Mouse (Mus musculus) kidney, postnatal 0 days (tissue): ENCODE results near the gene Robo3. TPM values are rescaled to one million over a fixed set of nuclear protein-coding genes. Genes with fewer than 3 reads are reported as not detected.

Source experiments
- ATAC-seq: fragments of 200-750 bp; cut with Nextera tagmentation; replicated peaks from 2 replicates; pipeline ENCODE4 v1.8.0; 2017; ENCODE audit warnings: low read depth, moderate number of reproducible peaks, moderate TSS enrichment, moderate library complexity; ENCODE audit not compliant: low FRiP score
- DNase-seq: peaks from one replicate; pipeline ENCODE4 v3.0.0-alpha.2; 2016; ENCODE audit warnings: low spot score
- H3K27ac ChIP-seq: fragments of 300-500 bp; sonication (generic); 2 replicates; pipeline ENCODE4 v1.5.1; 2014; ENCODE audit warnings: mild to moderate bottlenecking
- H3K27me3 ChIP-seq: fragments of 300-500 bp; sonication (generic); 2 replicates; pipeline ENCODE4 v1.6.1; 2014; ENCODE audit warnings: low read length, mixed read lengths; ENCODE audit not compliant: insufficient read depth
- H3K36me3 ChIP-seq: fragments of 300-500 bp; sonication (generic); 2 replicates; pipeline ENCODE4 v1.6.1; 2014; ENCODE audit warnings: low read length, mixed read lengths; ENCODE audit not compliant: insufficient read depth
- H3K4me1 ChIP-seq: fragments of 300-500 bp; sonication (generic); replicated peaks from 2 replicates; pipeline ENCODE4 v1.6.1; 2014; ENCODE audit warnings: antibody characterized with exemption, low read length, mixed read lengths; ENCODE audit not compliant: insufficient read depth
- H3K4me2 ChIP-seq: fragments of 300-500 bp; sonication (generic); 2 replicates; pipeline ENCODE4 v1.6.1; 2014; ENCODE audit warnings: mild to moderate bottlenecking, low read length, moderate library complexity, mixed read lengths
- H3K4me3 ChIP-seq: fragments of 300-500 bp; sonication (generic); replicated peaks from 2 replicates; pipeline ENCODE4 v1.5.1; 2014; ENCODE audit warnings: low read depth, low read length
- H3K9ac ChIP-seq: fragments of 300-500 bp; sonication (generic); 2 replicates; pipeline ENCODE4 v1.6.1; 2014; ENCODE audit warnings: low read depth, low read length
- H3K9me3 ChIP-seq: fragments of 300-500 bp; sonication (generic); replicated peaks from 2 replicates; pipeline ENCODE4 v1.6.1; 2016; ENCODE audit warnings: low read length, inconsistent platforms, mixed read lengths
- CTCF ChIP-seq: IDR thresholded peaks from 2 replicates; pipeline ENCODE4 v1.5.1; 2016; ENCODE audit warnings: antibody characterized with exemption, low read depth, mild to moderate bottlenecking, moderate library complexity
- WGBS: fragments of 180-500 bp; shearing (Covaris S2); extraction: QIAGEN DNeasy Blood & Tissue Kit; methylation state at CpG from one replicate; pipeline ENCODE4 v1.1.7; 2014; 5-methylcytosine and 5-hydroxymethylcytosine counted together
- polyA plus RNA-seq: library from polyadenylated mRNA; unstranded; fragments of >200 nt; fragmentation: Nextera tagmentation; extraction: Ambion mirVana; gene quantifications from 2 replicates; pipeline ENCODE4 v1.2.1, GENCODE M21; 2015

Gene Robo3
- polyA plus RNA-seq, 1 experiment from 2014 or later = 0.25 TPM

DNA sequence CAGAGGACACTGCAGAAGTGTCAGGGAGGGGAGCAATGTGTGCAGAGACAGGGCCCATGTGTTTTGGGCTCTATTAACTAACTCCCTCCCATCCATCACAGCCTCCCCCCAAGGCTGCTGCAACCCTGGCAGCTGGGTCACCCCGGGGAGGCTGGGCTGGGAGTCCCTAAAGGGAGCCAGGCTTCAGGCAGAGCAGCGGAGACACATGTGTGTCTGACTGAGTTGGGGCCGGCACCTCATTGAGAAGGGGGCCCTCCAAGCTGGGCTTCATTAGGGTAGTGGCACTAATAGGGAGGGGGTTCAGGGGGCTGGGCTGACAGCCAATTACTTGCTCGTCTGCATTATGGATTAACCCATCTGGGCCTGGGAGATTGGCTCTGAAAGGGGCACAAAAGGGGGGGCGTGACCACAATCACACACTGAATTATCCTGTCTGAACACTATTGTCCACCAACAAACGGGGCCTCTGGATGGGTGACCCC is 21.0 kb upstream of the Robo3 start:
- Histone ChIP-seq H3K4me2 (no peak overlapping the region), H3K27me3 (peaks cover 69% of the 10 kb centered on the region), H3K4me3 (no peak overlapping the region), H3K27ac (no peak overlapping the region), H3K9ac (no peak overlapping the region), H3K9me3 (no peaks in the 10 kb centered on the region), H3K4me1 (no peaks in the 10 kb centered on the region; the same call in 1 of the 2 replicates), H3K36me3 (no peaks in the 10 kb centered on the region)
- WGBS = 13% methylated on average over 6 of the region's 6 CpGs
- no peak for TF ChIP-seq CTCF
- no peak for ATAC-seq
- no peak for DNase-seq

DNA sequence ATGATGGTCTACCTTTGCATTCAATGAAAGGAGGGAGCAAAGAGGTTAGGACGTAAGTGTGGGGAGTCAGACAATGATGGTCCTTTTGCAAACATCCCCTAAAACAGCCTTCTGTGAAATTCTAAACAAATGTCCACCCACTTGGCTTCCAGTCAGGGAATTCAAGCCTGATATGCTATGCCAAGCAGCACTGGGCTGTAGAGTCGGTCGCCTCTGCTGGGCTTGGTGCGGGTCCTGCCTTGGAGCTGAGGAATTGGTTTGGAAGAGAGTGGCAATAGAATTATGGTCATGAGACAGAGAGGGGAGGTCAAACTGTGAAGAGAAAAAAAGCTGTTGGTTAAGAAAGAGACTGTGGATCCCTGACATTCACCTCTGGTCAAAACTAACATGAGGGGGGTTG is 20.3 kb upstream of the Robo3 start:
- H3K27me3 ChIP-seq = peaks cover 63% of the 10 kb centered on the region
- no peaks in the 10 kb centered on the region for H3K9me3 ChIP-seq
- no peak overlapping the region for H3K9ac ChIP-seq
- no peaks in the 10 kb centered on the region; the same call in 1 of the 2 replicates for H3K4me1 ChIP-seq
- no peak overlapping the region for H3K27ac ChIP-seq
- no peaks in the 10 kb centered on the region for H3K36me3 ChIP-seq
- H3K4me3 ChIP-seq = no peak overlapping the region
- TF ChIP-seq CTCF = no peak
- DNase-seq (no peak), ATAC-seq (no peak)
- 36% methylated on average over 4 of the region's 4 CpGs for WGBS
- no peak overlapping the region for H3K4me2 ChIP-seq

DNA sequence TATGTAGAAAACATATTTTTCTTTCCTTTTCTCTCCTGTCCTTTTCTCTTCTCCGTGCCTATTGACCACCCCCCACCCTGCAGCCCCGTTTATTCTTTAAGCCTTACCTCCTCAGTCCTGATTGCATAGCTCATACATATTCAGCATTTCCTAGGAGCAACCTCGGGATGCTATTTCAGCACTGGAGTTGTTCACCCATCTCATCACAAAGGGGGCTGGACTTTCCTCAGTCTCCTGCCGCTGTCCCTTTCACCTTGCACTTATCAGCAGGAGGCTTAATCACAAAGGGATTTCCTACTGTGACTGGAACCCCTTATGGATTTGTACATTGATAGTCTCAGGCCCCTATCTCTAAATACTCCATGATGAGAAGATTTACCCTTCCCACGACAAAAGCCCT is 19.4 kb upstream of the Robo3 start:
- DNase-seq = no peak
- no peak overlapping the region for H3K27ac ChIP-seq
- H3K4me1 ChIP-seq = no peaks in the 10 kb centered on the region; the same call in 1 of the 2 replicates
- WGBS = 2% methylated on average over 5 of the region's 5 CpGs
- no peak overlapping the region for H3K4me2 ChIP-seq
- no peak overlapping the region for H3K4me3 ChIP-seq
- H3K9me3 ChIP-seq = no peaks in the 10 kb centered on the region
- no peaks in the 10 kb centered on the region for H3K36me3 ChIP-seq
- H3K27me3 ChIP-seq = peaks cover 54% of the 10 kb centered on the region
- H3K9ac ChIP-seq = no peak overlapping the region
- TF ChIP-seq CTCF = no peak
- ATAC-seq = no peak

DNA sequence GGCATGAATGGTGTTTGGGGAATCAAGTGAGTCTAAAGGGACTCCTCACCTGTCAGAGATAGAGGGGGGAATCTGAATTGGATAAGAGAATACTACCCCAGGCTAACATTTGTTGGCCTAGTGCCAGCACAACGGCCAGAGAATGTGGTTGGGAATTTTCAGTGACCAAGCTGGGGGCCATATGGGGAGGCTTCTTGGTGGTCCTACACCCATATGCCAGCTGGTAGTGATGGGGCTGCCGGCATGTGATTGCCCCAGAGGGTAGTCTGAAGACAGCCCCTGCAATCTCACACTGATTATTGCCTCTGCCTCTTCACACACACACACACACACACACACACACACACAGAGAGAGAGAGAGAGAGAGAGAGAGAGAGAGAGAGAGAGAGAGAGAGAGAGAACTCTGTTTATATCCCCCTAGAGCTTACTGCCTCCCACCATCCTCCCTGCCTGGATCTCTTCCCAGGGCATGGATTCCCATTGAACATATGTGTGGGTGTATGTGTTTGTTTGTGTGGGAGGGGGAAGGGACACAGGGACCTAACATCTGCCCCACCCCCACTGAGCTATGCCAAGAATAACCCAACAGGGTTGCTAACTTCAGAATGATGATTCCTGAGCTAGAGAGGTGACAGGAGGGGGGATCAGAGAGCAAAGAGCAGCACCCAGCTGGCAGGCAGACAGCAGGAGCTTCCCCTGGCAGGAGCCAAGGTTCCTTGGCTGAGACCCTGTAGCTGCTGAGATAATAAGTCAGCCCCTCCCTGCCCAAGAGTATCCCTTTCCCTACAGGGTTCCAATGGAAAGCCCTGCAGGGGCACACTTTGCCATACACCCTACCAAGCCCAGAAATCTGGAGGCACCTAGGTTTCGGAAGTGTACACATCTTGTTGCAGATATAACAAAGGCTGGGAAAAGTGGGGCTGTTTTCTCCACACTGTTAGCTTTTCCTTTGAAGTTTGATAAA is 5.0 kb upstream of the Robo3 start:
- Histone ChIP-seq H3K4me1 (peaks cover 4% of the 10 kb centered on the region; the same call in 1 of the 2 replicates), H3K27ac (no peak overlapping the region), H3K4me2 (no peak overlapping the region), H3K9ac (no peak overlapping the region), H3K27me3 (peaks cover 31% of the 10 kb centered on the region), H3K9me3 (no peaks in the 10 kb centered on the region), H3K36me3 (no peaks in the 10 kb centered on the region), H3K4me3 (no peak overlapping the region)
- no peak for TF ChIP-seq CTCF
- DNase-seq (no peak), ATAC-seq (no peak)
- WGBS = 34% methylated on average over 3 of the region's 3 CpGs

DNA sequence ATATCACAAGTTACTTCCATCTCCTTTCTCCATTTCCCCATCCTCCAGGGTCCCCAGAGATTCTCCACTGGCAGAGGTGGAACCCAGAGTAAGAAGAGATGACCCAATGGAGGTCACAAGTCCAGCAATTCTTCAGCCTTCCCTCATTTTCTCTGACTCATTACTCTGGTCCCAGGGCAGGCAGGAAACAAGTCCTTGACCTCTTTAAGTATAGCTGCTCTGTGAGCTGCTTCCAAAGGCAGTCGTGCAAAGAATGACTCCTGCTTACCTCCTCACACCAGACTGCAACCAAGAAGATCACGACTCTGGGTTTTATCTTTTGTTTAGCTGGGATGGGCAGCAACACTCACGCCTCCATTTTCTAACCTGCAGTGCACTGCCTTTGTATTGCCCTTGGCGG is 2.6 kb upstream of the Robo3 start:
- Histone ChIP-seq H3K9me3 (no peaks in the 10 kb centered on the region), H3K4me2 (no peak overlapping the region), H3K9ac (no peak overlapping the region), H3K4me1 (peaks cover 4% of the 10 kb centered on the region; the same call in 1 of the 2 replicates), H3K36me3 (no peaks in the 10 kb centered on the region), H3K4me3 (no peak overlapping the region), H3K27me3 (peaks cover 53% of the 10 kb centered on the region), H3K27ac (no peak overlapping the region)
- ATAC-seq (no peak), DNase-seq (no peak)
- no peak for TF ChIP-seq CTCF
- 6% methylated on average over 4 of the region's 4 CpGs for WGBS

DNA sequence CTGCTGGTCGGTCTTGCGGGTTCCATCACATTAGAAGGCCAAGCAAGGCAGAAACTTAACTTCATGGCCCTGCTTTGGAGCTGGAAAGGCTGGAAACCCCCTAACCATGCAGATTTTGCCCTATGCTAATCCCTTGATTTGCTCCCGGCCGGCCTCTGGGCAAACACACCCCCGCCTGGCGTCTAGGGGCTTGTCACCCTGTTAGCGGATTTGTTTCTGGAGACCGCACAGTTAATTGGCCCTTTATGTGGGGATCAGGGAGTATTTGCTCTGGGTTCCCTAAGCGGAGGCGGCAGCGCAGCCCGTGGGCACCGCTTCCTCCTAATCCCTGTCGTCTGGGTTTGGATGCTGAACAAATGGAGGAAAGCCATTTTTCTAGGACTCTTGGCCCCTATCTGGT is 1.9 kb upstream of the Robo3 start:
- Histone ChIP-seq H3K4me2 (no peak overlapping the region), H3K27ac (no peak overlapping the region), H3K27me3 (peaks cover 55% of the 10 kb centered on the region), H3K9ac (no peak overlapping the region), H3K36me3 (no peaks in the 10 kb centered on the region), H3K4me1 (peaks cover 4% of the 10 kb centered on the region; the same call in 1 of the 2 replicates), H3K9me3 (no peaks in the 10 kb centered on the region), H3K4me3 (no peak overlapping the region)
- ATAC-seq = no peak
- DNase-seq = no peak
- no peak for TF ChIP-seq CTCF
- 7% methylated on average over 14 of the region's 14 CpGs for WGBS
